Mouse (Mus musculus) stomach, embryonic 15.5 days (tissue): ENCODE results near the gene Atg16l2. TPM values are rescaled to one million over a fixed set of nuclear protein-coding genes. Genes with fewer than 3 reads are reported as not detected.

ENCODE experiments used
- ATAC-seq: fragments of 200-750 bp; cut with Nextera tagmentation; 2 replicates; pipeline ENCODE4 v1.8.0; 2017; ENCODE audit warnings: low read depth, moderate number of reproducible peaks, moderate TSS enrichment; ENCODE audit not compliant: insufficient read depth, low FRiP score
- H3K27ac ChIP-seq: fragments of 300-500 bp; sonication (generic); 2 replicates; pipeline ENCODE4 v1.5.1; 2015; ENCODE audit warnings: mild to moderate bottlenecking, inconsistent platforms
- H3K27me3 ChIP-seq: fragments of 300-500 bp; sonication (generic); replicated peaks from 2 replicates; pipeline ENCODE4 v1.6.1; 2015; ENCODE audit warnings: inconsistent platforms
- H3K36me3 ChIP-seq: fragments of 300-500 bp; sonication (generic); 2 replicates; pipeline ENCODE4 v1.6.1; 2015; ENCODE audit warnings: inconsistent platforms
- H3K4me1 ChIP-seq: fragments of 300-500 bp; sonication (generic); 2 replicates; pipeline ENCODE4 v1.6.1; 2015; ENCODE audit warnings: inconsistent platforms
- H3K4me2 ChIP-seq: fragments of 300-500 bp; sonication (generic); 2 replicates; pipeline ENCODE4 v1.6.1; 2015; ENCODE audit warnings: mild to moderate bottlenecking, inconsistent platforms
- H3K4me3 ChIP-seq: fragments of 300-500 bp; sonication (generic); replicated peaks from 2 replicates; pipeline ENCODE4 v1.5.1; 2015; ENCODE audit warnings: inconsistent platforms
- H3K9ac ChIP-seq: fragments of 300-500 bp; sonication (generic); 2 replicates; pipeline ENCODE4 v1.6.1; 2015; ENCODE audit warnings: inconsistent platforms
- H3K9me3 ChIP-seq: fragments of 300-500 bp; sonication (generic); 2 replicates; pipeline ENCODE4 v1.6.1; 2016; ENCODE audit warnings: inconsistent platforms
- WGBS: fragments of 180-500 bp; shearing (Covaris S2); methylation state at CpG from one replicate; pipeline ENCODE4 v1.1.7; 2015; 5-methylcytosine and 5-hydroxymethylcytosine counted together
- polyA plus RNA-seq: library from polyadenylated mRNA; unstranded; fragments of >200 nt; fragmentation: Nextera tagmentation; extraction: Ambion mirVana; gene quantifications from 2 replicates; pipeline ENCODE4 v1.2.1, GENCODE M21; 2015

The Atg16l2 gene
- polyA plus RNA-seq, 1 experiment from 2014 or later, result 16.2 TPM

DNA sequence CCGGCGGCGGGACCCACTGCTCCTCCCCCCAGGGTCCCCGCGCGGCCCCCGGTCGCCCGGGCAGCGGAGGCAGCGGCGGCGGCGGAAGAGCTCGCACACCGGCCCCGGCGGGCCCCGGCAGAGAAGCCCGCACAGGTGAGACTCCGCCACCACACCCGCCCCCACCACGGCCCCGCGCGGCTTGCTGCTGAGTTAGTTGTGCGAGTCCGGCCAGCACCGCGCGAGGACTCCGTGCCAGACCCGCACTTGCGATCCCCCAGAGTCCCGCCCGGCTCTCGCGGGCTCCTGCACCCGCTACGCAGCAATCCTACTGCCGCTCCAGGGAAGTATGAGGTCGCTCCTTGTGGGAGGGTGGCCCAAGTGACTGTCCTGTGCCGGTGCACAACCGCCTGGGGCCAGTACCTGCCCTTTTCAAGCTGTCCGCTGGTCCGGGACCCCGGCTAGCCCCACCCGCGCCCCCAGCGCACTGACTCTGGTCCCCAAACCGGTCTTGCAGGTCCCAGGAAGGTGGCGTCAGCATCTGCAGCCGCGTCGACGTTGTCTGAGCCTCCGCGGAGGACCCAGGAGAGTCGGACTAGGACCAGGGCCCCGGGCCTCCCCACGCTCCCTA, 19.3 kb upstream of the Atg16l2 start:
- peak; percentile 44 for ATAC-seq
- no peaks in the 10 kb centered on the region for H3K27me3 ChIP-seq
- H3K4me3 ChIP-seq, result peak overlapping the region; percentile 80
- H3K4me1 ChIP-seq, result peaks cover 29% of the 10 kb centered on the region
- peak overlapping the region; percentile 95 for H3K27ac ChIP-seq
- no peaks in the 10 kb centered on the region for H3K9me3 ChIP-seq
- peak overlapping the region; percentile 94 for H3K4me2 ChIP-seq
- H3K9ac ChIP-seq, result peak overlapping the region; percentile 74
- no peaks in the 10 kb centered on the region for H3K36me3 ChIP-seq
- WGBS, result under 1% methylated on average over 58 of the region's 61 CpGs

DNA sequence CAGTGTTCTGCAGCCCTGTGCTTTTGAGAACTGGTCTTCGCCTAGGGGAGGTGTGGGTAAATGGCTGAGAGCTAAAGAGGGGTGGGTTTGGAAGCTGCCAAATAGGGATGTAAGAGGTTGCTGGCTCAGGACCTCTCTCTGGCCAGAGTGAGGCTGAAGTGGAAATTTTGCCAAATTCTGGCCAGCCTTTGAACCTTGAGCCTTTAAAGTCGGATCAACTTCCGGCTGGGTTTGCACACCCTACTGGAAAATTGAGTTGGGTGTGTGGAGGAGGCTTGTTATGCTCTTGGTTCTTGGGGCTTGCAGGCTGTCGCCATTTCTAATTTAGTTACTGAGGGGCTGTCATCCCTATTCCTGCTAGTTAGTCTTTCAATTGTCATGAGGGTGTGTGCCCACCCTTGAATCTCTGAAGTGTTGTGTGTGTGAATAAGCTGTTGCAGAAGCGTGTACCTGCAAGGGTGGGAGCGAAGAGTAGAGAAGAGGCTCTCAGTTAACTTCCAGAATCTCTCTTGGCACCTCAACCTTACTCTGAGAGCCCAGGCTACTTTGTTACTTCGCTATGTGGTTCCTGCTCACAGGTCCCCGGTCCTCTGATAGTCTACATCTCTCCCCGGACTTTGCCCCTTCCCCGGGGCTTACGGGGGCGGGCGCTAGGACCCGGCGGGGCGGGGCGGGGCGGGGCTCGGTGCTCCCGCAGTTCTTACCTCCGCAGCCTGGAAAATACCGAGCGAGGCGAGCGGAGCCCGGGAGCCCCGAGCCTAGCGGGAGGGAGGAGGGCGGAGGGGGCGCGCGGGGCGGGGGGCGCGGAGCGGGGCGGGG, 18.6 kb upstream of the Atg16l2 start:
- Histone ChIP-seq H3K27me3 (no peaks in the 10 kb centered on the region), H3K4me1 (peaks cover 29% of the 10 kb centered on the region), H3K4me3 (peak overlapping the region; percentile 80), H3K9me3 (no peaks in the 10 kb centered on the region), H3K9ac (peak overlapping the region; percentile 74), H3K27ac (peak overlapping the region; percentile 95), H3K36me3 (no peaks in the 10 kb centered on the region), H3K4me2 (peak overlapping the region; percentile 94)
- ATAC-seq, result peak; percentile 60
- WGBS, result 7% methylated on average over 20 of the region's 37 CpGs

DNA sequence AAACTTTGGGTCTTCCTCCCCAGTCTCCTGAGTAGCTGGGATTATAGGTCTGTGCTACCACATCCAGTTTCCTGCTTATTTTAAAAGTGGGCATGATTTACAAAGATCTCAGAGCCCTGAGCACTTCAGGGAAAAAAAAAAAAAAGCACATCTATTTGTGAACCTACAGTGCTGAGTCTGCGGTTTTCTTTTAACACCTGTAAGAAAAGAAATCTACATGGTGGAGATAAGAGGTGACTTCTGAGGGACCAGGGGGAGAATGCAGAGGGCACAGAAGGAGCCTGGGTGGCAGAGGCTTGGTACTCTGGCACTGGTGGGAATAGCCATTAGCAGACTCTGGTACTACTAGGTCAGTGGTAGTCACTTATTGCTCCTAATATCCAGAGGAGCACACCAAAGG, 17.7 kb upstream of the Atg16l2 start:
- Histone ChIP-seq H3K27ac (peak overlapping the region; percentile 95; the same call in 1 of the 2 replicates), H3K9me3 (no peaks in the 10 kb centered on the region), H3K4me1 (peaks cover 26% of the 10 kb centered on the region), H3K36me3 (no peaks in the 10 kb centered on the region), H3K9ac (no peak overlapping the region), H3K4me3 (no peak overlapping the region), H3K27me3 (no peaks in the 10 kb centered on the region), H3K4me2 (peak overlapping the region; percentile 94; the same call in 1 of the 2 replicates)
- no peak for ATAC-seq
- WGBS, result 66% methylated on average over 1 of the region's 1 CpGs

- Histone ChIP-seq H3K4me1 (peaks cover 19% of the 10 kb centered on the region), H3K4me3 (no peak overlapping the region), H3K27ac (peak overlapping the region; percentile 31; the same call in 1 of the 2 replicates), H3K36me3 (no peaks in the 10 kb centered on the region), H3K4me2 (no peak overlapping the region), H3K27me3 (no peaks in the 10 kb centered on the region), H3K9me3 (no peaks in the 10 kb centered on the region), H3K9ac (no peak overlapping the region)
- 69% methylated on average over 4 of the region's 4 CpGs for WGBS
- ATAC-seq, result no peak
Observed at GRCm38 (mm10) chr7:101318848-101319247, 16.8 kb upstream of the Atg16l2 start.

DNA sequence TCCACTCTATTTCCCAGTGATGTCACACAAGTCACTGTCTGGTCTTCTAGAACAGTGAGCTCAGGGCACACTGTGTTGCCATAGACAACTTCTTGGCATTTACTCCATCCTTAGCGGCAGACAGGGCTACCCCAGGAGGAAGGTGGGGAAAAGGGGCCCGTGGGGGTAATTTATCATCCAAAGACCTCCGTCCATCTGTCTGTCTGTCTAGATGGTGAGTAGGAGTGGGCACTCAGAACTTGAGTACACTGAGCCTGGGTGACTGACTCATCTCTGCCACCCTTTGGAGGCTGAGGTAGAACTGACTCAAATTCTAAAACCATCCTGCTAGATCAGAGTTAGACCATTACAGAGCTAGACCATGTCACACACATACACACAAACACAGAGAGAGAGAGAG, 15.0 kb upstream of the Atg16l2 start, which contains the start of gene Stard10:
Gene Stard10 (plus strand): TSS at position 73 of the 400 bp plus-strand sequence.
- peak within 1 kb of the TSS; percentile 57; the same call in 1 of the 2 replicates for H3K27ac ChIP-seq
- peaks cover 13% of the 10 kb centered on the region for H3K4me1 ChIP-seq
- ATAC-seq, result no peak
- H3K4me3 ChIP-seq, result no peak within 1 kb of the TSS
- H3K27me3 ChIP-seq, result no peaks in the 10 kb centered on the region
- no peak within 1 kb of the TSS for H3K4me2 ChIP-seq
- H3K9ac ChIP-seq, result no peak within 1 kb of the TSS
- no peaks in the 10 kb centered on the region for H3K36me3 ChIP-seq
- no peaks in the 10 kb centered on the region for H3K9me3 ChIP-seq
- WGBS, result 61% methylated on average over 3 of the region's 3 CpGs

GRCm38 (mm10) chr7:101316591-101317001, 14.5 kb upstream of the Atg16l2 start:
- ATAC-seq, result peak; percentile 67
- H3K27ac ChIP-seq, result peak overlapping the region; percentile 57; the same call in 1 of the 2 replicates
- no peak overlapping the region for H3K4me3 ChIP-seq
- H3K27me3 ChIP-seq, result no peaks in the 10 kb centered on the region
- H3K9me3 ChIP-seq, result no peaks in the 10 kb centered on the region
- no peak overlapping the region for H3K9ac ChIP-seq
- H3K36me3 ChIP-seq, result no peaks in the 10 kb centered on the region
- 37% methylated on average over 6 of the region's 6 CpGs for WGBS
- peaks cover 13% of the 10 kb centered on the region for H3K4me1 ChIP-seq
- no peak overlapping the region for H3K4me2 ChIP-seq

GRCm38 (mm10) chr7:101315699-101316098, 13.6 kb upstream of the Atg16l2 start:
- Histone ChIP-seq H3K9ac (no peak overlapping the region), H3K4me1 (peaks cover 12% of the 10 kb centered on the region), H3K4me2 (no peak overlapping the region), H3K27ac (no peak overlapping the region), H3K36me3 (no peaks in the 10 kb centered on the region), H3K4me3 (no peak overlapping the region), H3K27me3 (no peaks in the 10 kb centered on the region), H3K9me3 (no peaks in the 10 kb centered on the region)
- ATAC-seq, result no peak

- no peaks in the 10 kb centered on the region for H3K27me3 ChIP-seq
- H3K9me3 ChIP-seq, result no peaks in the 10 kb centered on the region
- no peaks in the 10 kb centered on the region for H3K36me3 ChIP-seq
- no peak overlapping the region for H3K27ac ChIP-seq
- no peak overlapping the region for H3K4me2 ChIP-seq
- no peak overlapping the region for H3K9ac ChIP-seq
- no peak overlapping the region for H3K4me3 ChIP-seq
- H3K4me1 ChIP-seq, result peaks cover 3% of the 10 kb centered on the region; the same call in 1 of the 2 replicates
- 62% methylated on average over 5 of the region's 5 CpGs for WGBS
- ATAC-seq, result no peak
Observed at GRCm38 (mm10) chr7:101314396-101314795, 12.3 kb upstream of the Atg16l2 start.

- H3K9me3 ChIP-seq, result no peaks in the 10 kb centered on the region
- no peak overlapping the region for H3K4me3 ChIP-seq
- no peak overlapping the region for H3K9ac ChIP-seq
- H3K4me1 ChIP-seq, result no peaks in the 10 kb centered on the region
- no peak overlapping the region for H3K4me2 ChIP-seq
- WGBS, result 62% methylated on average over 3 of the region's 3 CpGs
- H3K27ac ChIP-seq, result no peak overlapping the region
- H3K27me3 ChIP-seq, result no peaks in the 10 kb centered on the region
- ATAC-seq, result no peak
- H3K36me3 ChIP-seq, result no peaks in the 10 kb centered on the region
Observed at GRCm38 (mm10) chr7:101313033-101313432, 11.0 kb upstream of the Atg16l2 start.

GRCm38 (mm10) chr7:101311061-101311460, 9.0 kb upstream of the Atg16l2 start:
- Histone ChIP-seq H3K4me1 (no peaks in the 10 kb centered on the region), H3K9me3 (no peaks in the 10 kb centered on the region), H3K27ac (no peak overlapping the region), H3K9ac (no peak overlapping the region), H3K36me3 (no peaks in the 10 kb centered on the region), H3K4me2 (peak overlapping the region; percentile 65), H3K4me3 (peak overlapping the region; percentile 73), H3K27me3 (no peaks in the 10 kb centered on the region)
- 41% methylated on average over 2 of the region's 2 CpGs for WGBS
- ATAC-seq, result no peak

GRCm38 (mm10) chr7:101310327-101311028, 8.4 kb upstream of the Atg16l2 start:
- no peaks in the 10 kb centered on the region for H3K27me3 ChIP-seq
- peak overlapping the region; percentile 65 for H3K4me2 ChIP-seq
- 1% methylated on average over 43 of the region's 43 CpGs for WGBS
- peak overlapping the region; percentile 86; the same call in 1 of the 2 replicates for H3K9ac ChIP-seq
- peak overlapping the region; percentile 73 for H3K4me3 ChIP-seq
- peak overlapping the region; percentile 98 for H3K27ac ChIP-seq
- peak; percentile 92 for ATAC-seq
- H3K9me3 ChIP-seq, result no peaks in the 10 kb centered on the region
- H3K4me1 ChIP-seq, result no peaks in the 10 kb centered on the region
- no peaks in the 10 kb centered on the region for H3K36me3 ChIP-seq

DNA sequence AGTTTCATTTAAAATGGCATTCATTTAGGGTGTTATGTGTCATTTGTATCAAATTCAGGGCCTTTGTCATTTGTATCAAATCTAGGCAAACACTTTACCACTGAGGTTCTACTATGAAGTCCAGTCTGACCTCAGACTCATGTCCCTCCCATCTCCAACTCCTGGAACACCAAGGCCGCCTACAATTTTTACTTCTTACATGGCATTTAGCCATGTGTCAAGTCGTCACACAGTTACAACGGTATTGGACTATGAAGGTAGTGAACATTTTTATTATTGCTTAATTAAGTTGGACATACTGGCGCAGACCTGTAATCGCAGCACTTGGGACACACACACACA, 7.9 kb upstream of the Atg16l2 start:
- peak overlapping the region; percentile 65 for H3K4me2 ChIP-seq
- H3K4me3 ChIP-seq, result peak overlapping the region; percentile 73
- H3K9me3 ChIP-seq, result no peaks in the 10 kb centered on the region
- peak overlapping the region; percentile 98 for H3K27ac ChIP-seq
- no peaks in the 10 kb centered on the region for H3K4me1 ChIP-seq
- no peak for ATAC-seq
- WGBS, result 35% methylated on average over 5 of the region's 5 CpGs
- H3K27me3 ChIP-seq, result no peaks in the 10 kb centered on the region
- H3K9ac ChIP-seq, result no peak overlapping the region
- no peaks in the 10 kb centered on the region for H3K36me3 ChIP-seq
